In the genomic region with DNA sequence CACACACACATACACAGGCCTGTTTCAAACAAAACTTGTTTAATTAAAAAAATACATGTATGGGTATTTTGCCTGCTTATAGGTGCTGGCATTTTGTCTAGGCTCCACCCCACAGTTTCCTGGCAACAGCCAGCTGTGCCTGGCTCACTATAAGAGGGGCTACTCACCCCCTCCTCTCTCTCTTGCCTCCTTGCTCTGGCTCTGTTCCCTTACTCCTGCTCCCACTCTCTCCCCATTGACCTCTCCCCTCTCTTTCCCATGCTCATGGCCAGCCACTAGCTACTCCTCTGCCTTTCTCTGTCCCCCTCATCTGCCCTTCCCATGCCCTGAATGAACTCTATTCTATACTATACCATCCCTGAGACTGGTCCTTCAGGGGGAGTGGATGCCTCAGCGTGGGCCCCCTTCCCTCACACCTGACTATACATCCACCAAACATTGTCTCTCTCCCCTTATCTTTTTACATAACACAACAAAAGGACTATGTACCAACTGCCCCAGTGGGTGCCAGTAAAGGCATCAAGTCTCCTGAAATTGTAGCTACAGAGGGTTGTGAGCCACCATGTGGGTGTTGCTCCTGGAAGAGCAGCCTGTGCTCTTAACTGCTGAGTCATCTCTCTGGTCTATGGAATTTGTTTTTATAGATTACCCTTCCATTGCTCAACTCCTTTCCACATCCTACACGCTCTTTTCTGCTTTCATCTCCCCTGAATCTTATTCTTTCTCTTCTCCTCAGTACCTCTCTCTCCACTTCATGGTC, we compare ENCODE assay signal across 21 mouse cellular contexts.
DNase-seq lines count a peak whose midpoint lies in the region; ATAC-seq lines count a peak whose summit lies in the region.
"Had no signal": no experiment of that assay in that cellular context is flagged by ENCODE, and none has a peak within 500 bp of the region (broad histone marks: within the 10 kb centered on the region; RNA-seq: fewer than 3 reads in every experiment).

No protein-coding gene starts in this region.

- no peaks in the 10 kb centered on the region for H3K27me3 ChIP-seq in embryonic facial prominence, embryonic 12.5 days
- H3K27me3 ChIP-seq in embryonic facial prominence, embryonic 10.5 days (replicated peaks; ENCODE audit: low read depth, poor library complexity, severe bottlenecking) = no peaks in the 10 kb centered on the region
- H3K27me3 ChIP-seq in kidney, embryonic 14.5 days (ENCODE audit: control insufficient read depth, insufficient read depth, low read length) = no peaks in the 10 kb centered on the region
- H3K27me3 ChIP-seq in midbrain, embryonic 14.5 days (ENCODE audit: control insufficient read depth, insufficient read depth, low read length) = no peaks in the 10 kb centered on the region
- H3K27me3 ChIP-seq: heart, embryonic 12.5 days; liver, embryonic 12.5 days; neural tube, embryonic 12.5 days had no signal

- H3K9ac ChIP-seq in embryonic facial prominence, embryonic 12.5 days = no peak overlapping the region
- H3K9ac ChIP-seq in kidney, embryonic 14.5 days (ENCODE audit: low read depth, low read length) = no peak overlapping the region
- H3K9ac ChIP-seq in midbrain, embryonic 14.5 days (replicated peaks; ENCODE audit: low read length) = no peak overlapping the region
- H3K9ac ChIP-seq: heart, embryonic 12.5 days; liver, embryonic 12.5 days; lung, embryonic 14.5 days; neural tube, embryonic 12.5 days had no signal

- no peak overlapping the region for H3K4me3 ChIP-seq in embryonic facial prominence, embryonic 12.5 days
- H3K4me3 ChIP-seq in embryonic facial prominence, embryonic 10.5 days = no peak overlapping the region
- no peak overlapping the region for H3K4me3 ChIP-seq in kidney, embryonic 14.5 days (ENCODE audit: low read length)
- H3K4me3 ChIP-seq in midbrain, embryonic 14.5 days (replicated peaks; ENCODE audit: low read depth, low read length) = no peak overlapping the region
- H3K4me3 ChIP-seq: heart, embryonic 12.5 days; liver, embryonic 12.5 days; neural tube, embryonic 12.5 days had no signal

- WGBS in embryonic facial prominence, embryonic 12.5 days = 86% methylated on average over 2 of the region's 2 CpGs
- WGBS in embryonic facial prominence, embryonic 10.5 days = 84% methylated on average over 2 of the region's 2 CpGs
- 68% methylated on average over 2 of the region's 2 CpGs for WGBS in kidney, embryonic 14.5 days
- WGBS in midbrain, embryonic 14.5 days = 87% methylated on average over 2 of the region's 2 CpGs

- 0 out of 2 replicates have a peak, but pooled peaks have one; percentile 52 for ATAC-seq in embryonic facial prominence, embryonic 12.5 days (ENCODE audit: insufficient number of reproducible peaks, insufficient read depth, low FRiP score, low TSS enrichment)
- ATAC-seq in kidney, embryonic 14.5 days (ENCODE audit: low FRiP score, low TSS enrichment) = 0 out of 2 replicates have a peak, but pooled peaks have one; percentile 12
- ATAC-seq in midbrain, embryonic 14.5 days (ENCODE audit: low FRiP score, low TSS enrichment) = no peak
- ATAC-seq: intestine, embryonic 16.5 days; liver, embryonic 12.5 days had no signal

- H3K4me1 ChIP-seq in embryonic facial prominence, embryonic 12.5 days = 0 out of 2 replicates have a peak, but pooled peaks cover 3% of the 10 kb centered on the region
- H3K4me1 ChIP-seq in embryonic facial prominence, embryonic 10.5 days = peaks cover 13% of the 10 kb centered on the region
- 0 out of 2 replicates have a peak, but pooled peaks cover 7% of the 10 kb centered on the region for H3K4me1 ChIP-seq in kidney, embryonic 14.5 days (ENCODE audit: control insufficient read depth, insufficient read depth, low read length)
- peaks cover 20% of the 10 kb centered on the region for H3K4me1 ChIP-seq in midbrain, embryonic 14.5 days (ENCODE audit: control insufficient read depth, insufficient read depth, low read length)
- H3K4me1 ChIP-seq: heart, embryonic 12.5 days; liver, embryonic 12.5 days had no signal

- no peaks in the 10 kb centered on the region for H3K36me3 ChIP-seq in embryonic facial prominence, embryonic 12.5 days
- no peaks in the 10 kb centered on the region for H3K36me3 ChIP-seq in embryonic facial prominence, embryonic 10.5 days (replicated peaks)
- no peaks in the 10 kb centered on the region for H3K36me3 ChIP-seq in kidney, embryonic 14.5 days (ENCODE audit: control insufficient read depth, insufficient read depth, low read length)
- no peaks in the 10 kb centered on the region for H3K36me3 ChIP-seq in midbrain, embryonic 14.5 days (ENCODE audit: control insufficient read depth, insufficient read depth, low read length)
- H3K36me3 ChIP-seq: heart, embryonic 12.5 days; liver, embryonic 12.5 days; neural tube, embryonic 12.5 days had no signal

- H3K4me2 ChIP-seq in embryonic facial prominence, embryonic 12.5 days (replicated peaks) = no peak overlapping the region
- H3K4me2 ChIP-seq in kidney, embryonic 14.5 days (replicated peaks; ENCODE audit: low read depth, low read length) = no peak overlapping the region
- H3K4me2 ChIP-seq in midbrain, embryonic 14.5 days (ENCODE audit: low read length) = no peak overlapping the region
- H3K4me2 ChIP-seq: heart, embryonic 12.5 days; liver, embryonic 12.5 days; lung, embryonic 14.5 days had no signal

- no peak overlapping the region for H3K27ac ChIP-seq in embryonic facial prominence, embryonic 12.5 days
- H3K27ac ChIP-seq in embryonic facial prominence, embryonic 10.5 days (replicated peaks) = no peak overlapping the region
- H3K27ac ChIP-seq in kidney, embryonic 14.5 days (ENCODE audit: low read depth, low read length) = no peak overlapping the region
- peak overlapping the region; percentile 80 for H3K27ac ChIP-seq in midbrain, embryonic 14.5 days (replicated peaks; ENCODE audit: low read depth, low read length)
- H3K27ac ChIP-seq: liver, embryonic 12.5 days had no signal

- no peaks in the 10 kb centered on the region for H3K9me3 ChIP-seq in embryonic facial prominence, embryonic 12.5 days
- no peaks in the 10 kb centered on the region for H3K9me3 ChIP-seq in embryonic facial prominence, embryonic 10.5 days
- no peaks in the 10 kb centered on the region for H3K9me3 ChIP-seq in kidney, embryonic 14.5 days (ENCODE audit: control insufficient read depth, low read length)
- H3K9me3 ChIP-seq in midbrain, embryonic 14.5 days (ENCODE audit: control insufficient read depth, low read length) = no peaks in the 10 kb centered on the region
- H3K9me3 ChIP-seq: heart, embryonic 12.5 days; liver, embryonic 12.5 days; neural tube, embryonic 12.5 days had no signal

- no peak for DNase-seq in embryonic facial prominence, embryonic 10.5 days (ENCODE audit: low spot score)
- DNase-seq in kidney, postnatal 10 days = no peak
- peak; percentile 8 for DNase-seq in 3T3-L1 (ENCODE audit: low read depth, low spot score)
- DNase-seq in midbrain, embryonic 14.5 days = no peak
- DNase-seq in urinary bladder, postnatal 25 days (ENCODE audit: low spot score) = no peak
- no peak for DNase-seq in gastrocnemius, adult 8-10 months (ENCODE audit: low spot score in 2 of 2)
- DNase-seq: adrenal gland, adult 2 months; cerebellum, adult 11 months; cerebellum, postnatal 25 days; heart, postnatal 36 days; kidney, postnatal 14 days; lung, embryonic 14.5 days; lung, postnatal 4 days; retina, postnatal 1 day; thymus, adult 2 months had no signal
